Mouse (Mus musculus): ENCODE data around the gene Parvg. TPM values are rescaled to one million over a fixed set of nuclear protein-coding genes. Genes with fewer than 3 reads are reported as not detected.

The Parvg gene
- total RNA-seq, 2 experiments from 2014 or later: 23.9 TPM

DNA sequence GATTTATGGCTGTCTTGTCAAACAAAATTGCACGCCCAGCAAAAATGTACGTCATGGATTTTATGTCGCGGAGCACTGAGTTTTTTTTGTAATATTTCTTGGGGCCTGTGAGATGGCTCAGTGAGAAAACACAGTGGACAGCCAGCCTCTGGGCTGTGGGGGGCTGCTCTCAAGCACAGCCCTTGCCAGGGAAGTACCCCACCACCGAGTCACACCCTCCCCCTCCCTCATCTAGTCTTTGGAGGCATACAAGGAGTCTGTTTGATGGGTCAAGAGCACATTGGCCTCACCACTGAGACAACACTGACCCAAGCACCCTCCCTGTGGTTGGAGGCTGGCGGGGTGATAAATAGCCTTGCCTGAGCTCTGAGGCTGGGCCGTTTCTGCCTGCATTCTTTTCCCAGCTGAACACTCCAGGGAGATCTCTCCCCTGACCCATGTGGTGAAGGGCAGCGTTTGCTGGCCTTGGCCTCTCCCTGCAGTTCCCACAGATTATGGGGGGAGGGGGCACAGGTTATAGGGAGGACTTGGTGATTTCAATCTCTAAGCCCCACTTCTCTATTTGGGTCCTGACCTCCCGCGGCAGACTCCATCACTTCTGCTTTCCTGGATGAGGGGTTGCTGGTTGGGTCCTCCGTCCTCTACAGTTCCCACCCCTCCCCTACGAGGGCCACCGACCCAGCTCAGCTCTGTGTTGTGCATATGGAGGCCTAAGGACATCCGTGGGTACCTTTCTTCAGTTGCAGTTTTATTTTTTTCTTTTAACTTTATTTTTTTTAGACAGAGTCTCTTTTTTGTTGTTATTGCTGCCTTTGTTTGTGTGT, 26.3 kb downstream of the Parvg start:
- DNase-seq (ENCODE audit: low spot score in 2 of 2): no peak

DNA sequence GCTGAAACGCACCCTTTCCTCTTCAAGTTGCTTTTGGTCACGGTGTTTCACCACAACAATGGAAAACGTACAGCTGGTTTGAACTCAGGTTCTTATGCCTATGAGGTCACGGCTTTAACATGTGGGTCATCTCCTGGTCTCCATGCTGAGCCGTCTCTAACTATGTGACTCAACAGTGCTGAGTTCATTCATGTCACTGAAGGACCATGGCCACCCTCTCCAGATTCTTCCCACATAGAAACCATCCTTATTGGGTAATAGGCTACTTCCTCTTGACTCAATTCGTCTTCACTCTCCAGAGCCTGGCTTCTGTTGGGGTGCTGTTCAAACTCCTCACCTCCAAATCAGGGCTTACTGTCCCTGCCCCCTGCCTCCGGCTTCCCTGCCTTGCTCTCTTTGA, 27.5 kb downstream of the Parvg start:
- no peak for DNase-seq (ENCODE audit: low spot score in 2 of 2)

DNA sequence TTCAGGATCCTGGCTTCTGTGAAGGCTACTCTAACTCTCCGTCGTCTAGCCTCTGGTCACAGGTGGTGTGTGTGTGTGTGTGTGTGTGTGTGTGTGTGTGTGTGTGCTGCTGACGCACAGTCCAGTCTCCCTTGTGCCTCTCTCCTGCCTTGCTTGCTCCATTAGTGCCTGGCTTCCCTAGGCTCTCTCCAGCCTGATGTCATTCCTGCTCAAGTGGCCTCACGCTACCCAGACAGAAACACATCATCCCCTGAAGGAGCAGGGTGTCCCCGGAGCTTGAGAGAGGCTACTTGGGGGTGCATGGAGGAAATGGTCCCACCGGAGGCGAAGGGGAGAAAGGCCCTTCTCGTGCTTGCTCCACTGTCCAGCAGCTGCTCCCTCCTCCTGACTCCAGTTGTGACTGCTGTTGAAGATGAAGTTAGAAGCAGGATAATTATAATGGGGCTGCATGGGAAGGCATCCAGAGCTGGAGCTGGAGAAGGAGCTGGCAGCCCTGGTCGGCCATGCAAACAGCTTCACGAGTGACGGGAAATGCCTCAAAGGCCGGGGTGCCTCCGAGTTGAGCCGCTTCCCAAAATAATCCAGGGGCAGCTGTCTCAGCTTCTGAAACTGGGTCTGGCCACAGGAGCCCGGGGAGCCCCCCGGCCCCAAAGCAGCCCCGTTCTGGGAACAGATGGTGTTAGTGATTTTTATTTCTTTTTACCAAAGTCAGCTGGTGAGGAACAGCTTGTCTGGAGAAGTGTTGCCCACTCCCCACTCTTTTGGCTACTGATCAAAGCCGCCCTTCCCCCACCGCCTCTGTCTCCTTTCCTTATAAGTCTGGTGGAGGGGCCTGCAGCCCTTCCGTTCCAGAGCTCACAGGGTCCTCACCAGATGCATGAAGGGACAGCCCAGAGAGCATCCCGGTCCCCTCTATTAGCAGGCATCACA, 28.4 kb downstream of the Parvg start:
- peak; percentile 56 to 72 for DNase-seq (ENCODE audit: low spot score in 2 of 2)

DNA sequence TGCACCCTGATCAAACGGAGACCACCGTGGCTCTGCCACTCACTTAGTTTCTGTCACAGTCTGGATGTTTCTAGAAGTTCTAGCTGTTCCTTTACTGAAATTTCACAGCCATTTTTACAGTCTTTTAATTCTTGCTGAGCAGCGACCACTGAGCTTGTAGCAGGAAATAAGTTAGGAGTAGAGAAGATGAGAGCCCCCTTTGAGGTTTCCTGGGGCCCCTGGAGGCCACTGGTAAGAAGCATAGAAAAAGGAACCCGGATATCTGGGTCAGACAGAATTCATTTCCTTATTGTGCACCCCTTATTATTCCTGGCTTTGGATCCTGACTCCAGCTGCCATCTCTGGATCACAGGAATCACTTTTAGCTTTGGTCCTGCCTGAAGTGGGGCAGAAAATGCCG, 31.3 kb downstream of the Parvg start:
- no peak for DNase-seq (ENCODE audit: low spot score in 2 of 2)

DNA sequence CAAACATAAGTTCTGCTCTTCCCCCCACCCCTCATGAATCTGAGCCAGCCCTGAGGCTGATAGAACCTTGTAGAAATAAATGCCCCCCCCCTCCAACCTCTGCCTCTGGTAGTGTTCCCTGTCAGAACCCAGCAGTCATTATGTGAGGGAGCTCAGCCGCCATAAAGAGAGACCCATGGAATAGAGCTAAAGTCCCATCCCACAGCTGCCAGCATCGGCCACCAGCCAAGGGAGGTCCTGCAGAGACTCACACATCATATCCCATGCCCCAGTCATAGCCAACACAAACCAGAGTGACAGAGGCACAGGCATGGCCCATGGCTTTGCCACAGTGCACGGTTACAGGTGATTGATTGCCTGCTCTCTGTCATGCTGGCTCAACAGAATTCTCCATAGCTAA, 40.9 kb downstream of the Parvg start:
- no peak for DNase-seq (ENCODE audit: low spot score in 2 of 2)

DNA sequence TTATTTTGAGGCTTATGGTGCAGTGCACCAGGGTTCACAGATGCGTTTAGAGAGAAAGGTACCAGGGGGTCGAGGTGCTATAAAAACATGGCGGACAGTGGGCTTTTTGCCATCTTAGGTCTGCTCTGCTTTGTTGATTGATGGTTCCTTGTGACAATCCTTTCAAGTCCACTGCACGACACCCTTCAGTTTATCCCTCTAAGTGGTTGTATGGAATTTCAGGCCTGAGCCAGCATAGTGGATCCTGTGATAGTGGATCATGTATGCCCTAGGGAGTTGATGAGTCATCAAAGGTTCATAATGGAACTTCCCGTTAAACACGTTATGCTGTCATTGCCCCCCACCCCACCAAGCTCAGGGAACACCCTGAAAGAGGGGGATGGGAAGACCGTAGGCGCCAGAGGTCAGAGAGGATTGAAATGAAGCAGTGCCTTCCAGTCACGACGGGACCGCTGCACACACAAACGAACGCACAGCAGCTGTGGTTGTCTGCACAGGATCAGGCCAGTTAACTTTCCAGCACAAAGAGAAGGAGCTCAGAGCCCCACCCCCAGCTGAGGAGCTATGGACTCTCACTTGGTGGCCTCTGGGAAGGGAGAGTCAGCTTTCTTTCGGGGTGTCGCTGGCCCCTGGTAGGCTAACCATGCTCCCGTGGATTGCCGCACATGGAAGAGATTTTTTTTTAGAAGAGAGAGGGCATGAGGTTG, 42.0 kb downstream of the Parvg start:
- no peak for DNase-seq (ENCODE audit: low spot score in 2 of 2)

DNA sequence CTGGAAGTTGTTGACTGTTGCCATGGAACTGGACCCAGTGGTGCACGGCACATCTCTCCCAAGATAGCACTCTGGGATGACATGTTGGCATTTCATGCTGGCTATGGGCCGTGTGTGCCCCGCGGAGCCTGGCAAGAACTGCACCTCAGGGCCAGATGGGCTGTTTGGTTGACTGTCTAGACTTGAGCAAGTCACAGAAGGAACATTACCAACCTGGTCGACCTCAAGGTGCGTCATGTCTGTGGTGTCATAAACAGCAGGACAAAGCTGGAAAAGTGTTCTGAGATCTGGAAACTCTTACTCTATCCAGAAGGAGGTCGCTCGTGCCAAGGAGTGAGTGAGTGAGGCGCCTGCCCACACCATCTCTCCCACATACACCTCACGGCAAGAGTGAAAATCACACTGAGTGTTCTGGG, 42.8 kb downstream of the Parvg start:
- peak; percentile 56 to 76 for DNase-seq (ENCODE audit: low spot score in 2 of 2)

DNA sequence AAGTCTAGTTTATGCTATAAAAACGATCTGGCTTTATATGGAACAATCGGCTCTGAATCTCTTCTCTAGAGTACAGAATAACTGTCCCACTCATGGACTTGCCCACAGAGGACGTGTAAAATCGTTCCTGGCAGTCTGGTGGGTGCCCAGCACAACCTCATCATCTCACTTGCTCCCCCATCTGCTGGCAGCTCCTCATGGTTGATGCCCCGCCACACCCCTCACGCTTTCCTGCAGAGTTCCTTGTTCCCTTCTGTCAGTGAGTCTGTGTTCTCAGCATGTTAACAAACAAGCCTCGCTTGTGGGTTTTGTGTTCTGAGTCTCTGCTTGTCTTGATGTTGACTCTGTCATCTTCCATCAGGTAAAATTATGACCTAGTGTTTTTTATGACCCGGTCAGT, 43.6 kb downstream of the Parvg start:
- DNase-seq (ENCODE audit: low spot score in 2 of 2): no peak

DNA sequence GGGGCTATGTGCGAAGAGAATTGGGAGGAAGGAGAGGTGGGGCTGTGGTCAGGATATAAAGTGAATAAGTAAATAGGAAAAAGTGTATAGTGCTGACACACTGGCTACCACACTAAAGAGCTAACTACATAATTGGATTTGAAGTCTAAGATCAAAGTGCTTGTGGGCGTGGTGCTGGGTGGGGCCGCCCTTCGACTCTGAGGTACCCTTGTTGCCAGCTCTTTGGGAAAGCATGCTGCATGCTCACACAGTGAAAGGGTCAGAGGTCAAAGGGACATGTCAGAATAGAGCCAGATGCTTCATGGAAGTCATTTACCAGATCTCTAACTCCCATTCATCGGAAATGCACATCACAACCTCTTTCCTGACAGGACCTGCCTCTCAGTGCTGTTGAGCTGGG, 49.0 kb downstream of the Parvg start:
- DNase-seq (ENCODE audit: low spot score in 2 of 2): no peak

DNA sequence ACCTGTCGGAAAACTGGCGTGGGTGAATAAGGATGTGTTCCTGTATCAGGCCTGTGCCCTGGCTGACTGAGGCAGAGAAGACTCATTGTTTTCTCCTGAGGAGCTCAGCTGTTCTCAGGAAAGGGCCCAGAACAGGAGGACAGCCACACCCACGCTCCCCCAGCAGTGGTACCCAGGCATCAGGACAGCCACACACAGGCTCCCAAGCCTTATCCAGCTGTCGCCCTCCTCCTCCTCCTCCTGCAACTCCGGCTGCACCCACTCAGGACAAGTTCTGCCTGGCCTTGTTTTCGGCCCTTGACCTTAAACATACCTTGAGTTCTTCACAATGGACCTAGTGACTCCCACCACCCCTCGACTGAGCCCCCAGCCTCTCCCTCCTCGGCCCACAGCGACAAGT, 54.9 kb downstream of the Parvg start:
- DNase-seq (ENCODE audit: low spot score in 2 of 2): no peak

DNA sequence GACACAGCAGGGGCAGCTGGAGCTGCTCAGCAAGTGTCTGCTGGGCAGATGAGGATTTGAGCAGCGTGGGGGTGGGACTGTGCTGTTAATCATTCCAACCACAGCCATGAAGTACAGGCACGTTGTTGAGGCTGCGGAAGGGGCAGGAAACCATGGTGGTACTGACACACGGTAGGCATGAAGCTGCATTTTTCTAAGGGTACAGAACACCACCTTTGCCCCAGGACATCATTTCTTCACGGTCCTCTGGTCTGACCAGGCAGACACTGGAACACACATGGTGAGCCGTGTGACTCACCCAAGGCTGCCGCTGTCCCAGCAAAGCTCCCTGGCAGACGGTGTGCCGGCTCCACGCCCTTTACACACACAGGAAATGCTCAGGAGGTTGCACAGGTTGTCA, 56.4 kb downstream of the Parvg start:
- no peak for DNase-seq (ENCODE audit: low spot score in 2 of 2)

DNA sequence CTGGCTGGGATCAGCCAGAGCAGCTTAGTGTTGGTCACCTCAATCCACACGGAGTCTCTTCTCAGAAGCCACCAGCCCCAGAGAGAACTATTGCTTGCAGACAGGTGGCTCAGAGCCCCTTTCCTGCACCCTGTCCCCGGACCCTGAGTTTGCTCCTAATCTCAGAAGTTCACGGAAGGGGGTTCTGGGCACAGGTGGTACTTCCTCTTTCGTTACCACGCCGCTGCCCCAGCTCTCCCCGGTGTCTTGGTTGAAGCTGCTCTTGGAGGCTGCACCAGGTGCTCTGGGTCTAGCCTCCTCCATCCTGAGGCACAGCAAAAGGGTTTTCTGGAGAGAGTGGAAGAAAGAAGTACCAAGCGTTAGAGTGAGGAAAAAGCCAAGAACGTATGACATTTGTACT, 60.2 kb downstream of the Parvg start:
- DNase-seq (ENCODE audit: low spot score in 2 of 2): no peak

DNA sequence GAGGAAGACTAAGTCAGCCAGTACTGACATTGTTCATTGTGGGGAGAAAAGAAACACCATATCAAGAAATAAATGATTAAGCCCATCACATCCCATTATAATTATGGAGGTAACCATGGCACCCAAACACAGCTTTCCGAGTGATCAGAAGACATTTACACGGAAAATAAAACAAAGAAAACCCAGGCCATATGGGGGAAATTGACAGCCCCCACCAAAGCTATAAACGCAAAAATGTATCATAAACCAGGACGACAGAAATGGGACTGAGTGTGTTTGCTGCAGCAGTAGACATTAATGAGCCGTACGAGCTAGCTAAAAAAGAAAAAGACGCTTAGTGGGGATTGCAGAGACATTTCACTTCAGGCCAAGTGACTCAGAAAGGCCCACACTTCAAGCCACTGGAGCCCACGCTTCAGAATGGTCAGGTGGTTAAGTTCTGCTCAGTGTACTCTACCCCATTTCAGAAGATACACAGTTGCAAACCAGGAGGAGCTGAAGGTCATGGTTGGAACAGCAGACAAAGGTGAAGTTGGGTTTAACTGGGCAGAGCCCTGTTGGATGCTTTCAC, 62.3 kb downstream of the Parvg start:
- DNase-seq (ENCODE audit: low spot score in 2 of 2): peak in 1 of 2 experiments; percentile 73

DNA sequence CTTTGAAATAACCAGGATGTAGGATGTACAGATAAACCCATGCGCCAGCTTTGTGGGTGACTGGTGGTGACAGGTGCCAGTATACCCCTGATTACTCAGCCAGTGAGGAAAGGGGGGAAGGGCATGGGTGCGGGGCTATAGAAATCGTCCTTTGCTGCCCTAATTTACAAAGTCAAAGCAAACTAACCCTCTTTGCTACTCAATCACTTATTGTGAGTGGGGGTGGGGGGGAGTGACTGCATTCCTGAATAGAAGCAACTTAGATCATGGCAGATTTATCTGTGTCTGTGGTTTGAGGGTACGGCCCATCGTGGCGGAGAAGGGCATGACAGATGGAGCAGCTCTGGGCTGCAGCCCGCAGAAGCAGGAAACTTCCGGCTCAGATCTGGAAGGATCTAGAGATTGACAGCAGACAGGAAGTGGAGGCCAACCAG, 64.9 kb downstream of the Parvg start:
- DNase-seq (ENCODE audit: low spot score in 2 of 2): no peak

DNA sequence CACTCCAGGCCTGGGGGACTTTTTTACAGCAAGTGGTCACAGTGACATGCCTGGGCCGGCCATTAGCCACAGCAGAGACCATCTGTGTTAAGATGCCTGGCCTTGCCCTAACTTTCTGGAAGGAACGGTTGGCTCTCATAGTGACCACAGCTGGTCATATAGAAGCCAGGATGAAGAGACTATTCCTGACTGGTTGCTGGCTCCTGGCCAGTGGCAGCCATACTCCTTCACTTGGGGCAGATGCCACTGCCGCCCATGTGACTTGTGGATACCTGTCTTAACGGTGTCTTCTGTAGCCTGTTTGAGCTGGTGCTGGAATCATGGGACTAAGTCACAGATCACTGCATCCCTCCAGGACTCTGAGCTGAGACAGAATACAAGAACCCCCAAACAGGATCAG, 68.3 kb downstream of the Parvg start:
- DNase-seq (ENCODE audit: low spot score in 2 of 2): no peak

Other genes with a start within 250 kb of the Parvg start
- gene Sult4a1, start 218.3 kb upstream of the Parvg start, total RNA-seq (2021): 100 to 1,000 TPM; 350 to 353 TPM
- gene Pnpla5, start 200.9 kb upstream of the Parvg start, total RNA-seq (2021): not detected
- 1 to 10 TPM; 6.4 to 7.4 TPM for gene Pnpla3, start 156.2 kb upstream of the Parvg start, total RNA-seq (2021)
- 100 to 1,000 TPM; 103 to 105 TPM for gene Samm50, start 131.8 kb upstream of the Parvg start, total RNA-seq (2021)
- 10 to 100 TPM; 28.8 to 29.5 TPM for gene Parvb, start 92.0 kb upstream of the Parvg start, total RNA-seq (2021)
- gene Shisal1, start 123.1 kb downstream of the Parvg start, total RNA-seq (2021): 10 to 100 TPM; 55.5 to 61.5 TPM
- 10 to 100 TPM; 53.3 to 56.8 TPM for gene Rtl6, start 233.8 kb downstream of the Parvg start, total RNA-seq (2021)